Mouse (Mus musculus) frontal cortex, postnatal 10 days (tissue): Measurements from ENCODE around the gene Gm8020.
A peak's percentile ranks its signal among the peaks of the same experiment; 100 is the strongest.
"Not testable (repeated sequence)": the region's sequence is repeated elsewhere in the genome, so short reads cannot be mapped to it uniquely, and the experiment has no call there.

Source experiments
- DNase-seq, 2 experiments: peaks; one replicate each; pipeline ENCODE4 v3.0.0; 2022; ENCODE audit warnings: low spot score in 2 of 2, mixed read lengths in 1 of 2

The Gm8020 gene

GRCm38 (mm10) chr14:42502249-42502648, at the start of gene Gm8020:
Gene Gm8020, minus strand, starts transcription at chr14:42502349.
- DNase-seq = not testable (repeated sequence)

- DNase-seq = peak; percentile 19 to 44
Observed at GRCm38 (mm10) chr14:42543170-42543701, 41.1 kb upstream of the Gm8020 start.

GRCm38 (mm10) chr14:42542316-42543169, 40.4 kb upstream of the Gm8020 start:
- not testable (repeated sequence) for DNase-seq

- DNase-seq = not testable (repeated sequence)
Observed at GRCm38 (mm10) chr14:42524182-42524581, 22.0 kb upstream of the Gm8020 start, which contains the start of gene Gm8024. Gene Gm8024, minus strand, starts transcription at chr14:42524282.

GRCm38 (mm10) chr14:42463581-42463980, 38.6 kb downstream of the Gm8020 start, which contains the start of gene Gm8011:
Gene Gm8011, plus strand, starts transcription at chr14:42463881.
- not testable (repeated sequence) for DNase-seq
